Mouse (Mus musculus) limb, embryonic 11.5 days (tissue): ENCODE measurements around the gene Kcnip4. TPM values are rescaled to one million over a fixed set of nuclear protein-coding genes. Genes with fewer than 3 reads are reported as not detected.

Experiments used
- ATAC-seq: fragments of 200-750 bp; cut with Nextera tagmentation; 2 replicates; pipeline ENCODE4 v1.8.0; 2017; ENCODE audit warnings: low read depth; ENCODE audit not compliant: insufficient number of reproducible peaks, low FRiP score, low TSS enrichment
- DNase-seq: peaks from one replicate; pipeline ENCODE4 v3.0.0-alpha.2; 2015; ENCODE audit warnings: low spot score
- H3K27ac ChIP-seq: fragments of 300-500 bp; sonication (generic); replicated peaks from 2 replicates; pipeline ENCODE4 v1.5.1; 2014; ENCODE audit warnings: low read depth, mild to moderate bottlenecking, low read length
- H3K27me3 ChIP-seq: fragments of 300-500 bp; sonication (generic); 2 replicates; pipeline ENCODE4 v1.6.1; 2014; ENCODE audit warnings: mild to moderate bottlenecking, low read length, mixed read lengths; ENCODE audit not compliant: control insufficient read depth, insufficient read depth
- H3K36me3 ChIP-seq: fragments of 300-500 bp; sonication (generic); 2 replicates; pipeline ENCODE4 v1.6.1; 2014; ENCODE audit warnings: mild to moderate bottlenecking, low read length, moderate library complexity, mixed read lengths; ENCODE audit not compliant: control insufficient read depth, insufficient read depth
- H3K4me1 ChIP-seq: fragments of 300-500 bp; sonication (generic); 2 replicates; pipeline ENCODE4 v1.6.1; 2014; ENCODE audit warnings: low read length, mixed read lengths; ENCODE audit not compliant: control insufficient read depth, insufficient read depth
- H3K4me2 ChIP-seq: fragments of 300-500 bp; sonication (generic); 2 replicates; pipeline ENCODE4 v1.6.1; 2014; ENCODE audit warnings: low read depth, mild to moderate bottlenecking, moderate library complexity; ENCODE audit not compliant: severe bottlenecking
- H3K4me3 ChIP-seq: fragments of 300-500 bp; sonication (generic); 2 replicates; pipeline ENCODE4 v1.5.1; 2014; ENCODE audit warnings: low read depth, low read length
- H3K9ac ChIP-seq: fragments of 300-500 bp; sonication (generic); 2 replicates; pipeline ENCODE4 v1.6.1; 2014; ENCODE audit warnings: mild to moderate bottlenecking, low read length
- H3K9me3 ChIP-seq: fragments of 300-500 bp; sonication (generic); 2 replicates; pipeline ENCODE4 v1.6.1; 2016; ENCODE audit warnings: low read length; ENCODE audit not compliant: control insufficient read depth
- WGBS: fragments of 180-500 bp; shearing (Covaris S2); extraction: QIAGEN DNeasy Blood & Tissue Kit; methylation state at CpG from one replicate; pipeline ENCODE4 v1.1.7; 2014; 5-methylcytosine and 5-hydroxymethylcytosine counted together
- polyA plus RNA-seq: library from polyadenylated mRNA; unstranded; fragments of >200 nt; fragmentation: Nextera tagmentation; extraction: Ambion mirVana; gene quantifications from 2 replicates; pipeline ENCODE4 v1.2.1, GENCODE M21; 2014

Gene Kcnip4
- polyA plus RNA-seq, 1 experiment from 2014 or later, result 0.76 TPM

- Histone ChIP-seq H3K9me3 (no peaks in the 10 kb centered on the region), H3K27me3 (no peaks in the 10 kb centered on the region), H3K4me3 (no peak overlapping the region), H3K4me2 (no peak overlapping the region), H3K4me1 (no peaks in the 10 kb centered on the region), H3K36me3 (no peaks in the 10 kb centered on the region), H3K27ac (no peak overlapping the region), H3K9ac (no peak overlapping the region)
- DNase-seq (no peak), ATAC-seq (no peak)
- 85% methylated on average over 3 of the region's 3 CpGs for WGBS
Observed at GRCm38 (mm10) chr5:48864268-48864967, 660.3 kb downstream of the Kcnip4 start.

GRCm38 (mm10) chr5:48840971-48841370 is 683.7 kb downstream of the Kcnip4 start:
- WGBS, result 43% methylated on average over 2 of the region's 2 CpGs
- Histone ChIP-seq H3K27me3 (no peaks in the 10 kb centered on the region), H3K27ac (no peak overlapping the region), H3K4me1 (no peaks in the 10 kb centered on the region), H3K36me3 (no peaks in the 10 kb centered on the region), H3K9ac (no peak overlapping the region), H3K4me2 (no peak overlapping the region), H3K4me3 (no peak overlapping the region), H3K9me3 (no peaks in the 10 kb centered on the region)
- no peak for DNase-seq
- no peak for ATAC-seq

- H3K36me3 ChIP-seq, result no peaks in the 10 kb centered on the region
- no peak overlapping the region for H3K4me2 ChIP-seq
- H3K9me3 ChIP-seq, result no peaks in the 10 kb centered on the region
- no peak overlapping the region for H3K27ac ChIP-seq
- no peak overlapping the region for H3K4me3 ChIP-seq
- H3K9ac ChIP-seq, result no peak overlapping the region
- H3K27me3 ChIP-seq, result no peaks in the 10 kb centered on the region
- DNase-seq, result no peak
- no peak for ATAC-seq
- no peaks in the 10 kb centered on the region for H3K4me1 ChIP-seq
- WGBS, result 84% methylated on average over 1 of the region's 1 CpGs
Observed at GRCm38 (mm10) chr5:48795526-48795925, 729.2 kb downstream of the Kcnip4 start.

- H3K4me3 ChIP-seq, result no peak overlapping the region
- no peak for DNase-seq
- no peak for ATAC-seq
- no peak overlapping the region for H3K9ac ChIP-seq
- H3K36me3 ChIP-seq, result no peaks in the 10 kb centered on the region
- H3K4me2 ChIP-seq, result no peak overlapping the region
- WGBS, result 42% methylated on average over 1 of the region's 1 CpGs
- no peak overlapping the region for H3K27ac ChIP-seq
- H3K27me3 ChIP-seq, result no peaks in the 10 kb centered on the region
- no peaks in the 10 kb centered on the region for H3K4me1 ChIP-seq
- H3K9me3 ChIP-seq, result no peaks in the 10 kb centered on the region
Observed at GRCm38 (mm10) chr5:48779376-48779775, 745.3 kb downstream of the Kcnip4 start.

GRCm38 (mm10) chr5:48748613-48749012 is 776.1 kb downstream of the Kcnip4 start:
- Histone ChIP-seq H3K9ac (no peak overlapping the region), H3K4me3 (no peak overlapping the region), H3K27ac (no peak overlapping the region), H3K36me3 (no peaks in the 10 kb centered on the region), H3K27me3 (no peaks in the 10 kb centered on the region), H3K4me2 (no peak overlapping the region), H3K9me3 (no peaks in the 10 kb centered on the region), H3K4me1 (no peaks in the 10 kb centered on the region)
- no peak for DNase-seq
- no peak for ATAC-seq

- ATAC-seq (no peak), DNase-seq (no peak)
- 61% methylated on average over 2 of the region's 2 CpGs for WGBS
Observed at GRCm38 (mm10) chr5:48737640-48738039, 787.1 kb downstream of the Kcnip4 start.

GRCm38 (mm10) chr5:48718166-48718565 is 806.5 kb downstream of the Kcnip4 start:
- H3K4me2 ChIP-seq, result no peak overlapping the region
- H3K27ac ChIP-seq, result no peak overlapping the region
- no peak overlapping the region for H3K4me3 ChIP-seq
- no peaks in the 10 kb centered on the region for H3K4me1 ChIP-seq
- ATAC-seq (no peak), DNase-seq (no peak)
- no peaks in the 10 kb centered on the region for H3K36me3 ChIP-seq
- H3K27me3 ChIP-seq, result no peaks in the 10 kb centered on the region
- no peak overlapping the region for H3K9ac ChIP-seq
- no peaks in the 10 kb centered on the region for H3K9me3 ChIP-seq

More at GRCm38 (mm10) chr5:48737640-48738039, 787.1 kb downstream of the Kcnip4 start:
- no peak overlapping the region for H3K4me2 ChIP-seq
- no peaks in the 10 kb centered on the region for H3K27me3 ChIP-seq
- no peaks in the 10 kb centered on the region for H3K9me3 ChIP-seq
- no peaks in the 10 kb centered on the region for H3K4me1 ChIP-seq
- no peak overlapping the region for H3K27ac ChIP-seq
- H3K9ac ChIP-seq, result no peak overlapping the region
- H3K4me3 ChIP-seq, result no peak overlapping the region
- no peaks in the 10 kb centered on the region for H3K36me3 ChIP-seq

- Histone ChIP-seq H3K4me3 (no peak overlapping the region), H3K4me1 (no peaks in the 10 kb centered on the region), H3K9me3 (no peaks in the 10 kb centered on the region), H3K36me3 (no peaks in the 10 kb centered on the region), H3K4me2 (no peak overlapping the region), H3K27ac (no peak overlapping the region), H3K9ac (no peak overlapping the region), H3K27me3 (no peaks in the 10 kb centered on the region)
- ATAC-seq, result no peak
- WGBS, result 83% methylated on average over 3 of the region's 3 CpGs
- no peak for DNase-seq
Observed at GRCm38 (mm10) chr5:48705997-48706396, 818.7 kb downstream of the Kcnip4 start.

GRCm38 (mm10) chr5:48687068-48687467 is 837.6 kb downstream of the Kcnip4 start:
- DNase-seq (no peak), ATAC-seq (no peak)
- no peak overlapping the region for H3K27ac ChIP-seq
- H3K4me1 ChIP-seq, result no peaks in the 10 kb centered on the region
- H3K9me3 ChIP-seq, result no peaks in the 10 kb centered on the region
- H3K4me3 ChIP-seq, result no peak overlapping the region
- H3K36me3 ChIP-seq, result no peaks in the 10 kb centered on the region
- no peaks in the 10 kb centered on the region for H3K27me3 ChIP-seq
- H3K9ac ChIP-seq, result no peak overlapping the region
- WGBS, result 87% methylated on average over 3 of the region's 3 CpGs
- no peak overlapping the region for H3K4me2 ChIP-seq
